Mouse (Mus musculus): ENCODE results near the gene Vsig10.
"Not testable (repeated sequence)": the region's sequence is repeated elsewhere in the genome, so short reads cannot be mapped to it uniquely, and the experiment has no call there.

Vsig10 gene

GRCm38 (mm10) chr5:117356365-117357128 is 37.7 kb downstream of the Vsig10 start:
- peak; percentile 63 for DNase-seq (ENCODE audit: low spot score)

GRCm38 (mm10) chr5:117357129-117357477 is 38.2 kb downstream of the Vsig10 start, which contains the start of gene Wsb2:
Wsb2 (plus strand) TSS chr5:117357304.
- peak; percentile 76 for DNase-seq (ENCODE audit: low spot score)

- DNase-seq (ENCODE audit: low spot score) = peak; percentile 36
These were observed 38.8 kb downstream of the Vsig10 start for GRCm38 (mm10) chr5:117357478-117358247.

GRCm38 (mm10) chr5:117358248-117358630 is 39.4 kb downstream of the Vsig10 start:
- DNase-seq (ENCODE audit: low spot score) = no peak

- DNase-seq (ENCODE audit: low spot score) = peak; percentile 68
These were observed 39.8 kb downstream of the Vsig10 start for GRCm38 (mm10) chr5:117358725-117359124.

GRCm38 (mm10) chr5:117359497-117360227 is 40.8 kb downstream of the Vsig10 start:
- DNase-seq (ENCODE audit: low spot score) = no peak

GRCm38 (mm10) chr5:117360228-117360515 is 41.3 kb downstream of the Vsig10 start:
- no peak for DNase-seq (ENCODE audit: low spot score)

GRCm38 (mm10) chr5:117360631-117361541 is 42.0 kb downstream of the Vsig10 start:
- no peak for DNase-seq (ENCODE audit: low spot score)

- no peak for DNase-seq (ENCODE audit: low spot score)
These were observed 42.7 kb downstream of the Vsig10 start for GRCm38 (mm10) chr5:117361590-117361989.

- no peak for DNase-seq (ENCODE audit: low spot score)
These were observed 44.3 kb downstream of the Vsig10 start for GRCm38 (mm10) chr5:117363066-117363782.

- no peak for DNase-seq (ENCODE audit: low spot score)
These were observed 45.9 kb downstream of the Vsig10 start for GRCm38 (mm10) chr5:117364821-117365220.

GRCm38 (mm10) chr5:117365904-117366561 is 47.1 kb downstream of the Vsig10 start:
- DNase-seq (ENCODE audit: low spot score) = no peak

- DNase-seq (ENCODE audit: low spot score) = peak; percentile 56
These were observed 48.3 kb downstream of the Vsig10 start for GRCm38 (mm10) chr5:117367206-117367605.

- DNase-seq (ENCODE audit: low spot score) = no peak
These were observed 51.7 kb downstream of the Vsig10 start for GRCm38 (mm10) chr5:117370592-117370991.

- no peak for DNase-seq (ENCODE audit: low spot score)
These were observed 54.5 kb downstream of the Vsig10 start for GRCm38 (mm10) chr5:117373418-117373817.

GRCm38 (mm10) chr5:117374372-117375049 is 55.6 kb downstream of the Vsig10 start:
- no peak for DNase-seq (ENCODE audit: low spot score)

- DNase-seq (ENCODE audit: low spot score) = no peak
These were observed 57.5 kb downstream of the Vsig10 start for GRCm38 (mm10) chr5:117376331-117376761.

GRCm38 (mm10) chr5:117377731-117378130 is 58.8 kb downstream of the Vsig10 start:
- DNase-seq (ENCODE audit: low spot score) = not testable (repeated sequence)

- DNase-seq (ENCODE audit: low spot score) = no peak
These were observed 61.3 kb downstream of the Vsig10 start for GRCm38 (mm10) chr5:117380199-117380598.

- no peak for DNase-seq (ENCODE audit: low spot score)
These were observed 62.9 kb downstream of the Vsig10 start for GRCm38 (mm10) chr5:117381785-117382184.
